ENCODE assay signal across 18 mouse cellular contexts in the genomic region with DNA sequence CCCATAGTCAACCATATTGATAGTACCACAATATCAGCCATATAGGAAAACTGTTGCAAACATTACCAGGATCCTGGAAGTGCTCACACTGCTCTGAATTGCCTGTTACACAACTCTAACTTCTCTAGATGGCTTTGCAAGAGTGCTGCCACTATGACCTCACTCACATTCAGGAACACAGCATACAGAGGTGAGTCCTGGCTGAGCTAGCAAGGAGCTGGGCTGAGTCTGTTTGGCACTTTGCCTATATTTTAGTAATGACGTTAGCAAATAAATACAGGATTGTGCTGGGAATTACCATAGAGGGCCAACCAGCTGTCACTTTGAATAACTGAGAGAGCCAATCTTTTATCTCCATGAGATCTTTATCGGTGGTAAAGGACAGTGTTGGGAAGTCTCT.
"Had no signal": no experiment of that assay in that cellular context is flagged by ENCODE, and none has a peak within 500 bp of the region (broad histone marks: within the 10 kb centered on the region; RNA-seq: fewer than 3 reads in every experiment).

No protein-coding gene starts in this region.

- H3K4me2 ChIP-seq: limb, embryonic 12.5 days; liver, embryonic 13.5 days; midbrain, embryonic 11.5 days; neural tube, embryonic 15.5 days had no signal

- H3K4me1 ChIP-seq: liver, embryonic 13.5 days had no signal

- H3K36me3 ChIP-seq: limb, embryonic 12.5 days; liver, embryonic 13.5 days; neural tube, embryonic 15.5 days had no signal

- DNase-seq: kidney, adult 9 months; kidney, postnatal 10 days; kidney, postnatal 4 days; liver; liver, embryonic 13.5 days; liver, postnatal 0 days; right cerebral cortex, adult 18-20 months; right cerebral cortex, postnatal 25 days; thymus, adult 18-20 months; thymus, postnatal 14 days had no signal

- H3K27ac ChIP-seq: layer of hippocampus, adult 2 months; limb, embryonic 12.5 days; liver, embryonic 13.5 days; macrophage; neural tube, embryonic 15.5 days had no signal

- ATAC-seq: intestine, embryonic 16.5 days; liver, postnatal 0 days had no signal

- H3K9me3 ChIP-seq: limb, embryonic 12.5 days; liver, embryonic 13.5 days; neural tube, embryonic 15.5 days had no signal

- H3K27me3 ChIP-seq: limb, embryonic 12.5 days; liver, embryonic 13.5 days; neural tube, embryonic 15.5 days had no signal

- H3K4me3 ChIP-seq: layer of hippocampus, adult 2 months; limb, embryonic 12.5 days; liver, embryonic 13.5 days; megakaryocyte, embryonic 14.5 days; myocyte; neural tube, embryonic 15.5 days had no signal

- H3K9ac ChIP-seq: limb, embryonic 12.5 days; liver, embryonic 13.5 days; liver, postnatal 0 days; neural tube, embryonic 15.5 days had no signal
